Mouse (Mus musculus) lung, postnatal 4 days (tissue): ENCODE measurements at regions not wholly inside any gene's neighbourhood (a gene's known extent, or its start where the extent isn't known, plus 50 kb on each side); places are given as distances from the start of the nearest gene placed in this dataset.
"Not testable (repeated sequence)": the region's sequence is repeated elsewhere in the genome, so short reads cannot be mapped to it uniquely, and the experiment has no call there.

ENCODE experiments used
- DNase-seq, 2 experiments: peaks; one replicate each; pipeline ENCODE4 v3.0.0; 2021

DNA sequence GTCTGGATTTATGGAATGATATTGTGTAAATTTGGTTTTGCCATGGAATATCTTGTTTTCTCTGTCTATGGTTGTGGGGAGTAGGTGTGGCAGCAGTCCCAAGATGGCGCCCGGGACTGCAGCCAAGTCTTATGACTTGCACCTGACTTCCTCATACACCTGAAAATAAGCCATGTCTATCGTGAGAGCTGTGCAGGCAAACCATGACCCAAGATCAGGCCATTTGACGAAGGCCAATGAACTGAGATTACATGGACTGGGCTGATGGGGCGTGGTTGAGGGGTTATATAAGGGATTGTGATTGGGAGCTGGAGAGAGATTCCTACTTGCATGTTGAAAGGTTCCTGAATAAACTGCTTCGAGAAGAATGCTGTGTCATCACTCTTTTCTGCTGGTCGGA is 139.5 kb downstream of the Slc6a15 start:
- not testable (repeated sequence) for DNase-seq

DNA sequence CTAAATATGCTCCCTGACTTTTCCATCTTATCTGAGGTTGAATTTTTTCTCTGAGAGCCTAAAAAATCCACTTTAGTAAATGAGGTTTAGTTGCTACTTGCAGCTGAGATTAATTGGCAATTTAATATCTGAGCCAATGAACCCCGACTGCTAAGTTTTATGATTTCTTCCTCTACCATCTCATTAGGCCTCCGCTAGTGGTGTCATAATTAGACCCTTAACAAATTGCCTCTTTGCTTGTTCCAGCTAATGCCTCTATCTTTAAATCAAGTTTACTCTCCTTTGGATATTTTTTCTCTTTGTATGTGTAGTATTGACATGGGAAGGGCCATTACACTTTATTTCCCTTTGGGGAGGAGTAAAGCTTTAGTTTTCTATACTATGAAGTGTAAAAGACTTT is 176.9 kb downstream of the Slc6a15 start:
- no peak for DNase-seq

DNA sequence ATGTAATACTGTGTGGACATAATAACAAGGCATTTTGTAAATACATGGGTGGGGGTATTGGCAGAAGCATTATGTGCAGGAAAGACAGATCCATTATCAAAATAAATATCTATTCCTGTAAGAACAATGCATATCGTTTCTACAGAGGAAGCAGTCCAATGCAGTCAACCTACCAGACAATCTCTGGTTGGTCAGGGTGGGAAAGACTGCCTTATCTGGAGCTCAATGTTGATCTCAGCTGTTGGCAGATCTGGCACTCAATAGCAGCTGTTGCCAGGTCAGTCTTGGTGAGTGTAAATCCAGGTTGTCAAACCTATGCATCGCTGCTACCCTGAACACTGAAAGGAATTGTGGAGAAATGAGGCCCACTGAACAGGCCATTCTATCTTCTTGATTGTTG is 181.9 kb downstream of the Slc6a15 start:
- DNase-seq, result no peak

DNA sequence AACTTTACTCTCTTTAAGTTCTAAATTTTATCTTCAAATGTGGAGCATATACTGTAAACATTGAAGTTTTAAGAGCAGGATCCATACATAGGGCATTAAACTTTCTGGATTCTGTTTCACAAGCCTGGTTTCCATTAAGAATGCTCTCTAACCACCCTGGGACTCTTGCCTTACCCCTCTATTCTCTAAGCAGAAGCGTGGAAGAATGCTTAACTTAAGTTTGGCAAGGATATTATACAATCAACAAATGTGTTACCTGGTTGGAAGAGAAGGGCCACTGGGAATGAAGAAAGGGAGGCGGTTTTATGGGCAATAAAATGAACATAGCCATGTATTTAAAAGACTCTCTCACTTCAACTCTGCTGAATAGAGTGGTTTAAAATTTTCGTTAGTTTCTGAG is 217.5 kb downstream of the Slc6a15 start:
- no peak for DNase-seq

DNA sequence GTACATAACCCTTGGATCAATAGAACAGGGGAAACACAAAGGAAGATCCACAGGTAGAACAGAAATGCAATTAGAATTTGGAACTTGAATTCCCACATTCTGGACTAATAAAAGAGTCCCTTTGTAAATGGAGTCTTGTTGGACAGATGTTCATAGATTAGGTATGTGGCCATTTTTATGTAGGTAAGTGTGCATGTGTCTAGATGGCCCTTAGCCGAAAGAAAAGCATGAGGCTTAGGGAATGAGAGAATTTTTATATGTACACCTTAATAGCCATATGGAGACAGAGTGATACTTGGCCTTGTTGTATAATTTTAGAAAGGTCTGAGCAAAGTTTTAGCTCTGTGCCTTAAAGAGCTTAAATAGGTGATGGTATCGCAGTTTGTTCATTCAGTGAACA is 217.9 kb downstream of the Slc6a15 start:
- no peak for DNase-seq

DNA sequence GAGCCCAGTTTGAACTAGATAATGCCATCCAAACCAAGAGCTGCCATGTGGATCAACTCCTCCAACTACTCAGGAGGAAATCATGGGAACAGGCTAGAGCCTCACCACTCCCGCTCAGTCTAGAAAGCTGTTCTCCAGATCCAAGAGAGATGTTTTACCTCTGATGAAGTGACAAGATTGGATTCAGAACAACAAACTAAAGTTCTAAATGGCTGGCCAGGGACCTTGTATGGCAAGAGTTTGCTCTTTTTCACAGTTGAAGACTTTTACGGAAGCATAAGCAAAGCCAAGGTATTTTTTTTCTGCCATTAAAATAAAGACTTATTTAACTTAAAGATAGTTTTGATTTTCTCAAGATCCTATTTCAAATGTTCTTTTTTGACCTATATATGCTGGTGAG is 224.4 kb downstream of the Slc6a15 start:
- DNase-seq, result no peak

DNA sequence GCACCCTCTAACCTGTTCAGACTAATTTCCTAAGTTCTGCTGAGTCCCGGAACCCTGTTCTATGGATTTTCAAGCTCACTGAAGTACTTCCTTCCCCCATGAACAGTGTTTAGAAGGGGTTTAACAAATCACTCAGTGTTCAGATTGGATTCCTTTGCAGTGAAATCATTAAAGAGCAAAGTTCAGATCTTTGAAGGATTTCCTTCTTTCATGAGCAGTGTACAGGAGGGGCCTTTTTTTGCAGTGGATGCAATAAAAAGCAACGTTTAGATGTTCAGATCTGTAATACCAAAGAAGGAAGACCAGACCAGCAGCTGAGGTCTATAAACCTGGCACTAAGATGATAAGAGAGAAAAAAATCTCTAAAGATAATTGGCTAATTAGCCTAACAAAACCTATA is 273.6 kb downstream of the Slc6a15 start:
- no peak for DNase-seq

DNA sequence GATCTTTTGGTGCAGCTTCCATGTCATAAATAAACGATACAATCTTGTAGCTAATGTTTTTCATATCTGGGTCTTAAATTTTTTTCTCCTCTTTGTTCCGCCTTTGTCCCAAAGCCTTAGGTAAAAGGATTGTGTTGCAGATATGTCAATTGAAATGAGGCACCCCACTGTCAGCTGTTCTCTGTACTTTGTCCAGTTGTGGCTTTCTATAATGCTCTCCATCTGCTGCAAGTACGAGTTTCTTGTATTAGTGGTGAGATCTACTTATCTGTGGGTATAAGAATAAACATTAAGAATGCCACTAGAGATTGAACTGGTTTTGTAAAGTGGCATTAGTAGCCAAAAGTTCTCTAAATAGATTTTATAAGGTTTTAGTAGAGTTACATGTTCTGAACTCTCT is 282.3 kb downstream of the Slc6a15 start:
- no peak for DNase-seq

DNA sequence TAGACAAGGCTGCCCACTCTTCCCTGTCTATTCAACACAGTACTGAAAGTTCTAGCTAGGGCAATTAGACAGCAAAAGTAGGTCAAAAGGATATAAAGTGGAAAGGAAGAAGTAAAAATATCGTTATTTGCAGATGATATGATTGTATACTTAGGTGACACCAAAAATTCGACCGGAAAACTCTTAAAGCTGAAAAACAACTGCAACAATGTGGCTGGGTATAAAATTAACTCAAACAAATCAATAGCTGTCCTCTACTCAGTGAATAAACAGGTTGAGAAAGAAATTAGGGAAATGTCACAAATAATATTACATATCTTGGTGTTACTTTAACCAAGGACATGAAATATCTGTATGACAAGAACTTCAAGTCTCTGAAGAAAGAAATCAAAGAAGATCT is 305.5 kb downstream of the Slc6a15 start:
- no peak for DNase-seq

DNA sequence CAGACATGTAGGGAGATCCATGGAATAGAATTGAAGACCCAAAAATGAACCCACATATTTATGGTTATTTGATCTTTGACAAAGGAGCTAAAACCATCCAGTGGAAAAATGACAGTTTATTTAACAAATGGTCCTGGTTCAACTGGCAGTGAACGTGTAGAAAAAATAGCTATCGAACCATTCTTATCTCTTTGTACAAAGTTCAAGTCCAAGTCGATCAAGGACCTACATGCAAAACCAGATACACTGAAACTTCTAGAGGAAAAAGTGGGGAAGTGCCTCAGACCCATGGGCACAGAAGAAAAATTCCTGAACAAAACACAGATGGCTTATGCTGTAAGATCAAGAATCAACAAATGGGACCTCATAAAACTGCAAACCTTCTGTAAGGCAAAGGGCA is 306.2 kb downstream of the Slc6a15 start:
- no peak for DNase-seq

DNA sequence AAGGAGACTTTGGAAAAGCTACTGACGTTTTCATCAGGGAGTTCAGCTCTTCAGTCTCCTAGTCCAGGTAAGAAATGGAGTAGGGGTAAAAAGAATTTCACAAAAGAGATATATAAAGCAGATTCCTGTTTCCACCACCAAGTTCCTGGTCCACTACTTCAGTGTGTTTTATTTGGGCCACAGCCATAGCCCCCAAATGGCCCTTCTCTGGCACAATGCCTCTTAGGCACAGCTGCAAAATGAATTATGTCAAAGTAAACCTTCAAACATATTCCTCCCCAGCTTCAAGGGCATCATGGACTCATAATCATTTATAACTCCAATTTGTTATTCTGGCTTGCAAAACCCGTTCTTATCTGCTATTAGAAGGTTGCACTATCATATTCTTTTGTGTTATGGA is 325.1 kb downstream of the Slc6a15 start:
- DNase-seq, result peak; percentile 10 to 27

DNA sequence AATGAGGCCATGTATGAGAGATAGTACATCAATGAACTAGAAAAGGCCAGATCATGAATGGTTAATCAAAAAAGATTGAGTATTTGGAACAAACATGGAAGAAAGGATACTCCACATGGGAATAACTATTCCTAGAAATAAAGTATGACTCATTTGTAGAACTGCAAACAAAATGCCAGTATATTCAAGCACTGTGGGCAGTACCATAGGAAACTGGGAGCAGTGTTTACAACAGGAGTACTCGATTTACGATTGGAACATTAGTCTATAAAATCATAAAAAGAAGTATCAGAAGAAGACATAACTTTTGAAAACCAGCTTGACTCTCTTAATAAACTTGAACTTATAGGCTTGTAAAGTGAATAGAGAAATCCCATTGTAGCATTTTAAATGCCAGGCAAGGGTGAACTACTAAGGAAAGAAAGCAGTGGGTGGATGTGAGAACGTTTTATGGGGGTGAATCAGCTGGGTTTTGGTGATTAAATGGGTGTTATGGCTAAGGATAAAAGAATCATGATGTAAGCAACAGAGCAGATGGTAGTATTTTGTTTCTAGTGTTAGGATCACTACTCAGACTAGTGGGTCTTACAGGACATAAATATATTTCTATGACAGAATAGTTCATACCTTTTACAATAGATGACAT is 347.6 kb downstream of the Slc6a15 start:
- DNase-seq, result no peak

DNA sequence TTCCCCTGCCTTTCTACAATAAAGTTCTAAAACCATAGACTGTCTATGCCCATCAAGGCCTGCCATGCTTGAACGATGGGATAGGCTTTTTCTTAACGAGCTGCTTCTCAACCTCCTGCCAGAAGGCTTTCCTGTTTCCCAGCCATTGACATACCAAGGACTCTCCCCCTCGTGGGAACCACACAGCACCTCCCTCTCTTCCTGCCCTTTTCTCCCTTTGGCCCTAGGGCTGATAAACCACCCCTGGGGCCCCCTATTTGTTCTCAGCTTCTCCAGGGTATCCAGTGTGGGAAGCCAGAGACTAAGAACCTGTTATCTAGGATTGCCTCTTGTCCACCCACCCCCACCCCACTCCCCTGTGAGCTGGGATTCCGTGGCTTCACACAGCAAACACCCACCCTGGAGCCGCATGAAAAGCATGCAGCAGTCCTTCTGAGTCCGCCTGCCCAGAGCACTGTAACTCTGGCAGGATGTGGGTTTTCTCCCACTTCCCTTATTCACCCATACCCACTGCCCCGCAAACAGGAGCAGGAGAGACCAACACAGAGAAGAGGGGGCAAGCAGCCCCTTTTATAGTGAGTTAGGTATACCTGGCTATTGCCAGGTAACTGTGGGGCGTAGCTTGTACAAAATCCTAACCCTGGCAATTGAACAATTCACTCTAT is 351.5 kb downstream of the Slc6a15 start:
- DNase-seq, result no peak

DNA sequence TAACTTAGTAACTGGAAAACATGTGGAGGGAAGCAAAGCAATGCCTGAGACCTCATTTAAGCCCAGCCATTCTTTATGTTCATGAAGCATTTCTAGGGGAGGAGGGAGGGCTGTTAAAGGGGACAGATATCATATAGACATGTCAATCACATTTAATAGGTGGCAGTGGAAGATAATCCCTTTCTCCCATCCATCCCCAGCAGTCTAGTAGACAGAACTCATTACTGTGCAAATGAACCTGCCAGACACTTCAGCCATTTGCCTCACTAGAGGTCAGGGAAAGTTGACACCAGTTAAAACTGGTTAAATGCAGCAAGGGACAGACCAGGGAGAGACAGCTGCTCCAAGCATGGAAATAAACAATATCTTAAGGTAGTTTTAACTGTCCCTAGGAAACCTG is 359.1 kb downstream of the Slc6a15 start:
- no peak for DNase-seq

DNA sequence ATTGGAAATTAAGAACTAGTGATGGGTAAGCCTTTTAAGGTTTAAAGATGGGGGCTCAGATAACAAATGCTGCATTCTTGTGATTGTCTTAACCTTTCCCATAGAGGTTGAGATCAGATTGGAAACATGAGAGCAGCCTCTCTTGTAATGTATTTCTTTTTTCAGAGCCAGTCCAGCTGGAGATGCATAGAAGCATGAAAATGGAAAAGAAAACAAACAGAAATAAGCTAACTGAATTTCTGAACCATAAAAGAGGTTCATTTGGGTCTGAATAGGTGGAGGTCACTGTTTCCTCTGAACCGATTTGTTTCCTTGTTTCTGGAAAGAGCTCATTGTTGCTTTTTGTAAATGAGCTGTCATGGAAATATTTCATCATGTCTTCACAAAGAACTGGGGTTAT is 363.9 kb downstream of the Slc6a15 start:
- DNase-seq, result no peak

DNA sequence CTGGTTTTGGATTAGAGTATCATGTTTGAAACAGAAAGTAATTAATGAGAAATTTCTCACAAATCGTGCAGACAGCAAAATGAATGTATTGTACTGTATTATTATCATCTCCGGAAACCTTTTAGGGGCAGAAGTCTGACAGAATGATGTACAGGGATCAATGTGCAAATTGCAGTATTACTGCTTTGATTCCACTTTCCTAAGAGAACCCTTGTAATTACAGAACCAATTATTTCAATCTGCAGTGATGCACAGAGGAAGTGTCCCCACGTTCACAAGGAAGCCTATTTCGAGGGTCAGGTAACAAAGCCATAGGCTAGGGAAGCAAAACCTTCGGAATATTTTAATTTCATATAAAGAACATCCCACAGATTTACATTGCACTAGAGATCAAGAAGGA is 364.4 kb downstream of the Slc6a15 start:
- DNase-seq, result no peak

DNA sequence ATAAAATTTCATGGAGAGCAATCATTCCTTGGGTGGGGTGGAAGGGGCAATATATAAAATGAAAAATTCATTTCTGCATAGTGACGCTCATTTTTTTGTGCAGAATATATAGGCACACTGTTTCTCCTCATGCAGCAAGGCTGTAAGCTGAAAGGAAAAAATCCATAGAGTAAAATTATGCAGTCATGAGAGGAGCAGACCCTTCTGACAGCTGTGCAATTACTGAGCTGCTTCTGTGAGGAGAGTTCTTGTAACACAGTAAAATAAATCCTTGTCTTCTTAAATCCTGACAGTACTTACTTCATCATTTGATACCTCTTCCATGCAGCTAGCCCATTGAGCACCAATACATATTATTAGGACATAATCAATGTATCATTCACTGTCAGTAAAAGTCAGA is 362.7 kb upstream of the Gm21293 start:
- DNase-seq, result no peak

DNA sequence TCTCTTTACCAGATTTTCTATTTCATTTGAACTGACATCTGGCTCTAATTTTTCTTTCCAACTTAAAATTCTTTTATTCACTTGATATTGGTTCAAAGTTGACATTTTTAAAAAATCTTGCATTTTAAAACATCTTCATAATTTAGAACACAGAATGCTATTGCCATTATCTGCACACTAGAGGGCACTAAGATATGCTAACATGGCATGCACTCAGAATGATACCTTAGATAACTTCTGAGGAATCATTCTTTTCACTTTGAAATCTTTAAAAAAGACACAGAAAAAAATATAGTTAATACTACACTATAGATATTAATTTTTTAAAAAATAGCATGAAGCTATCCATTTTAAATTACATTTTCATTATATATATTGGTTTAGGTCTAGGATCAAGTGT is 357.9 kb upstream of the Gm21293 start:
- DNase-seq, result no peak

DNA sequence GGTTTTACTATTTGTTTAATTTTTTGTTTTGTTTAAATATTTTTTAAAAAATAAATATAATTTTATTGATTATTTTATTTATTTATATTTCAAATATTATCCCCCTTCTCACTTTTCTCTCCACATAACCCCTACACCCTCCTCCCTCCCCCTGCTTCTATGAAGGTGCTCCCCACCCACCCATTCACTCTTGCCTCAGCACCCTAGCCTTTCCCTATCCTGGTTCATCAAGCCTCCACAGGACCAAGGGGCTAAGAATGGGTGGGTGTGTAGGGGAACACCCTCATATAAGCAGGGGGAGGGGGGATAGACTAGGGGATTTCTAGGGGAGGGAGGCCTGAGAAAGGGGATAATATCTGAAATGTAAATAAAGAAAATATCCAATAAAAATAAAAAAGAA is 313.7 kb upstream of the Gm21293 start:
- no peak for DNase-seq

DNA sequence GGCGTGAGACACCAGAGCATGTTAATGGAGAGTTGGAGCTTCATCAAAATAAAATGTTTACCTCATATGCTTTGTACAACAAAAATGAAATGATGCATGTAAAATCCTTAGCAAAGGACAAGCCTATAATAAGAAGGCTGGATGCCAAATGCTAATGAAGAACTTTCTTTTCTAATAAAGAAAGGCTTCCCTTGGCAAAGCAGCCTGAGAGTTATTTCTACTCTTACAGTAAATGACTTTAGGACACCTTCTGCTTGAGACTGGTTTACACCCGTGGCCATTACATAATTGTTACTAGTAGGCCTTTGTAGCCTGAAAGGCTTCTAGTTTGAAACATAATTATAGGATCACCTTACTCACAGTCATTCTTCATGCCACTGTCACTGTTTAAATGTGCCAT is 310.7 kb upstream of the Gm21293 start:
- DNase-seq, result no peak

DNA sequence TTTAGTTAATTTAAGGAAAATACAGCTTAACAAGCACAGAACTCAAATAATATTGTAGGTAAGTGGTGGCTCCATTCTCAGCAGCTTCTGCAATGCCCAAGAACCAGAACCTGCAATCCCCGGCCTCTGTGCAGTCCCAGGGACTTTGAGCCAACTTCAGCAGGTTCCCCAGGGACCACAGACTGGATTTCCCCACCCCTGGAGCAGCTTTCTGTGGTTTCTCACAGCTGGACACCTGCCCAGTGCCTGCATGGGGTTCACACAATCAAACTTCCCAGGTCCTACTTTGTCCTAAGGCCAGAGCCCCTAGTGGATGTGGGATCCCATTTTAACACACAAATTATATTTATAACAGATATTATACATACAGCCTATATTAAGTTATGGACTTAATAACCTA is 287.6 kb upstream of the Gm21293 start:
- no peak for DNase-seq

DNA sequence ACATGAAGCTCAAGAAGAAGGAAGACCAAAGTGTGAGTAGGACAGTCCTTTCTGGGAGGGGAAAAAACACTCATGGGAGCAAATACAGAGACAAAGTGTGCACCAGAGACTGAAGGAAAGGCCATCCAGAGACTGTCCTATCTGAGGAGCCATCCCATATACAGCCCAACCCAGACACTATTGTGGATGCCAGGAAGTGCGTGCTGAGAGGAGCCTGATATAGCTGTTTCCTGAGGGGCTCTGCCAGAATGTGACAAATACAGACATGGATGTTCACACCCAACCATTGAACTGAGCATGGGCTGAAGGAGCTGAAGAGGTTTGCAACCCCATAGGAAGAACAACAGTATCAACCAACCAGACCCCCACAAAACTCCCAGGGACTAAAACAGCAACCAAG is 281.9 kb upstream of the Gm21293 start:
- peak in 1 of 2 experiments; percentile 19 for DNase-seq

DNA sequence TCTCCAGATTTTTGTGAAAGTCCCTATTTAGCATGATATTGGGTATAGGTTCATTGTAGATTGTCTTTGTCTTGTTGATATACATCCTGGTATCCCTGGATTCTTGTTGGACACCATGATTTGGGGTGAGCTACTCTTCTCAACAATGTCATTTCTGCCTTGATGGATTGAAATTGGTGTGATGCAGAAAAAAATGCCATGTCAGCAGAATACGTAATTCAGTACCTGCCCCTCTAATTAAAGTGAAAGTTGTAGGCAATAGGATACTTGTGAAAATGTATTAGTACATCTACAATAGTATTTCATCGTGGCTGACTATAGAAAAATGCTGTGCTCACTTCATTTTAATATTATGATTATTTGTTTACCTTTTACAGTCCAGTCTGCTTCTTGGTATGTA is 280.7 kb upstream of the Gm21293 start:
- DNase-seq, result no peak

DNA sequence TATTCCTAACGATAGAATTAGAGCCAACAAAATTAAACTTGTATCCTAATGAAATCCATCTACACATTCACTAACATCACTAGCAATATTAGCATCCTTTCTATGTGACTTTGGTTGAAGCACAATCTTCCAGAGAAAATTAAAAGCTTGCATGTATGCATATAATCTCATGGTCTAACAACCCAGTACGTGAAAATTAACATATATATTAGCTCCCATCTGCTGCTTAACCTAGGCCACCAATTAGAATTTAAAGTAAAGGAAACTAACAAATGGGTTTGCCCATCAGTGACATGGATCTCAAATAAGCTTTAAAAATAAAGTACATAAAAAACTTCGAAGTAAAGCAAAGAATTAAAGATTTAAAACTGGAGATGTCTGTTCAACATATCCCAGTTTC is 278.9 kb upstream of the Gm21293 start:
- DNase-seq, result no peak

DNA sequence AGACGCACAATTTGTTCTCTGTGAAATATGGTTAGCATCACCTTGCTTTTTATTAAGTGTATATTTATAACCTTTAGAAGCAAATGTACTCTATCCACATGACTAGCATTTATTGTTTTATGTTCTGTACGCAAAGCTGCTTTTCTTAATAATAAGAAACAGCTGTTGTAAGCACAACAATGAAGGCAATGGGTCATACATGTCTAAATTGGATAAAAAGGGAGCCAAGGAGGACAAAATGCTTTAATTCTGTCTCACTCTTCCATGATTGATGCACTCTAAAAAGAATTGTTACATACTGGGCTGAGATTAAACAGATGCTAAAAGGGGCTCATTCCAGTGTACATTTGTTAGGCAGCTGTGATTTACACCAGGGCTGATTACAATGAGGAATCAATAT is 232.7 kb upstream of the Gm21293 start:
- DNase-seq, result no peak
